Mouse (Mus musculus) C2C12 (cell line): ENCODE data around the gene Lyrm7. TPM values are rescaled to one million over a fixed set of nuclear protein-coding genes. Genes with fewer than 3 reads are reported as not detected.

Source experiments
- H3K27me3 ChIP-seq: one replicate; pipeline ENCODE4 v1.6.1; 2011; ENCODE audit not compliant: control insufficient read depth, insufficient read depth, insufficient read length
- H3K36me3 ChIP-seq: one replicate; pipeline ENCODE4 v1.6.1; 2011; ENCODE audit not compliant: control insufficient read depth, insufficient read depth
- H3K4me3 ChIP-seq: one replicate; pipeline ENCODE4 v1.5.1; 2011; ENCODE audit warnings: mild to moderate bottlenecking, control low read depth; ENCODE audit not compliant: poor library complexity, insufficient read depth, severe bottlenecking
- H3K79me2 ChIP-seq: one replicate; pipeline ENCODE4 v1.6.1; 2011; ENCODE audit not compliant: control insufficient read depth, insufficient read depth
- H3K79me3 ChIP-seq: one replicate; pipeline ENCODE4 v1.6.1; 2011; ENCODE audit warnings: low read depth, control low read depth
- H3ac ChIP-seq: one replicate; pipeline ENCODE3; 2011; ENCODE audit warnings: low read depth; ENCODE audit not compliant: control insufficient read depth, insufficient read length
- CEBPB ChIP-seq: IDR thresholded peaks from one replicate; pipeline ENCODE4 v1.6.1; 2011; ENCODE audit warnings: low read depth, mild to moderate bottlenecking, control low read depth, moderate library complexity
- CTCF ChIP-seq: IDR thresholded peaks from one replicate; pipeline ENCODE4 v1.5.1; 2011; ENCODE audit not compliant: control insufficient read depth, insufficient read depth, insufficient read length
- FOSL1 ChIP-seq: IDR thresholded peaks from one replicate; pipeline ENCODE4 v1.8.0; 2011; ENCODE audit warnings: mild to moderate bottlenecking, low read length; ENCODE audit not compliant: poor library complexity, insufficient read depth, severe bottlenecking
- MAX ChIP-seq: IDR thresholded peaks from one replicate; pipeline ENCODE4 v1.6.1; 2011; ENCODE audit warnings: mild to moderate bottlenecking, control low read depth
- MYOD1 ChIP-seq: IDR thresholded peaks from one replicate; pipeline ENCODE4 v1.6.1; 2011; ENCODE audit warnings: low read depth; ENCODE audit not compliant: control insufficient read depth, insufficient read length
- MYOG ChIP-seq: IDR thresholded peaks from one replicate; pipeline ENCODE4 v1.6.1; 2011; ENCODE audit not compliant: control insufficient read depth, insufficient read length; ENCODE audit errors: extremely low read depth
- USF1 ChIP-seq: IDR thresholded peaks from one replicate; pipeline ENCODE4 v1.6.1; 2011; ENCODE audit warnings: low read depth, mild to moderate bottlenecking, control low read depth, moderate library complexity
- polyA plus RNA-seq: library from polyadenylated mRNA; unstranded; fragments of >200 nt; fragmentation: generic; extraction: Trizol; gene quantifications from one replicate; pipeline ENCODE4 v1.2.1, GENCODE M21; 2012; ENCODE audit warnings: missing spikeins

The Lyrm7 gene
- polyA plus RNA-seq, 1 experiment: 0.25 TPM

GRCm38 (mm10) chr11:54905931-54906330 is 45.2 kb upstream of the Lyrm7 start:
- TF ChIP-seq MYOG (no peak), CEBPB (no peak), CTCF (no peak), USF1 (no peak), MYOD1 (no peak), FOSL1 (no peak), MAX (no peak)
- Histone ChIP-seq H3K79me2 (no peaks in the 10 kb centered on the region), H3K79me3 (no peaks in the 10 kb centered on the region), H3K36me3 (peaks cover 3% of the 10 kb centered on the region), H3K4me3 (no peak overlapping the region), H3K27me3 (no peaks in the 10 kb centered on the region), H3ac (no peak overlapping the region)

GRCm38 (mm10) chr11:54905086-54905485 is 44.4 kb upstream of the Lyrm7 start:
- Histone ChIP-seq H3K27me3 (no peaks in the 10 kb centered on the region), H3K36me3 (no peaks in the 10 kb centered on the region), H3K79me2 (no peaks in the 10 kb centered on the region), H3K4me3 (no peak overlapping the region), H3K79me3 (no peaks in the 10 kb centered on the region), H3ac (no peak overlapping the region)
- TF ChIP-seq MAX: no peak
- no peak for TF ChIP-seq CEBPB
- TF ChIP-seq CTCF: no peak
- no peak for TF ChIP-seq MYOD1
- TF ChIP-seq FOSL1: no peak

GRCm38 (mm10) chr11:54903940-54904706 is 43.4 kb upstream of the Lyrm7 start:
- H3K36me3 ChIP-seq: no peaks in the 10 kb centered on the region
- no peaks in the 10 kb centered on the region for H3K27me3 ChIP-seq
- no peaks in the 10 kb centered on the region for H3K79me3 ChIP-seq
- H3ac ChIP-seq: no peak overlapping the region
- TF ChIP-seq CTCF: no peak
- TF ChIP-seq CEBPB: no peak
- TF ChIP-seq FOSL1: no peak
- TF ChIP-seq MYOG: no peak
- no peak for TF ChIP-seq MYOD1
- no peak for TF ChIP-seq USF1
- no peak for TF ChIP-seq MAX
- H3K79me2 ChIP-seq: no peaks in the 10 kb centered on the region
- no peak overlapping the region for H3K4me3 ChIP-seq

GRCm38 (mm10) chr11:54903339-54903738 is 42.6 kb upstream of the Lyrm7 start:
- Histone ChIP-seq H3K4me3 (no peak overlapping the region), H3K36me3 (no peaks in the 10 kb centered on the region), H3K79me3 (no peaks in the 10 kb centered on the region), H3ac (no peak overlapping the region), H3K79me2 (no peaks in the 10 kb centered on the region), H3K27me3 (no peaks in the 10 kb centered on the region)
- no peak for TF ChIP-seq CEBPB
- no peak for TF ChIP-seq MYOG
- TF ChIP-seq MAX: no peak
- TF ChIP-seq MYOD1: no peak
- no peak for TF ChIP-seq USF1
- no peak for TF ChIP-seq CTCF
- TF ChIP-seq FOSL1: no peak

GRCm38 (mm10) chr11:54902333-54903323 is 41.9 kb upstream of the Lyrm7 start, which contains the start of gene Gpx3:
TSS of gene Gpx3 (plus strand) at chr11:54902453.
- no peak within 1 kb of the TSS for H3K4me3 ChIP-seq
- H3K79me2 ChIP-seq: no peaks in the 10 kb centered on the region
- H3K27me3 ChIP-seq: no peaks in the 10 kb centered on the region
- H3K79me3 ChIP-seq: no peaks in the 10 kb centered on the region
- TF ChIP-seq CEBPB: no peak
- TF ChIP-seq MYOG: no peak
- no peak for TF ChIP-seq USF1
- no peak for TF ChIP-seq MYOD1
- TF ChIP-seq FOSL1: no peak
- TF ChIP-seq MAX: no peak
- no peak for TF ChIP-seq CTCF
- no peak within 1 kb of the TSS for H3ac ChIP-seq
- no peaks in the 10 kb centered on the region for H3K36me3 ChIP-seq

- Histone ChIP-seq H3K4me3 (no peak overlapping the region), H3K36me3 (no peaks in the 10 kb centered on the region), H3K79me3 (no peaks in the 10 kb centered on the region), H3ac (no peak overlapping the region), H3K79me2 (no peaks in the 10 kb centered on the region), H3K27me3 (no peaks in the 10 kb centered on the region)
- TF ChIP-seq FOSL1 (no peak), MYOG (no peak), CTCF (no peak), USF1 (no peak), CEBPB (no peak), MYOD1 (no peak), MAX (no peak)
Measured at GRCm38 (mm10) chr11:54899657-54900056, 38.9 kb upstream of the Lyrm7 start.
